In genomic region chr10:60685764-60686640, GRCm38 (mm10) we compare ENCODE assay signal across 8 mouse cellular contexts. TPM values are rescaled to one million over a fixed set of nuclear protein-coding genes. Genes with fewer than 3 reads are reported as not detected.
A peak's percentile ranks its signal among the peaks of the same experiment; 100 is the strongest.
DNase-seq lines count a peak whose midpoint lies in the region; ATAC-seq lines count a peak whose summit lies in the region.

No protein-coding gene starts in this region.

- peak overlapping the region; percentile 64 for H3K4me3 ChIP-seq in heart, embryonic 12.5 days
- H3K4me3 ChIP-seq in forebrain, embryonic 13.5 days = peak overlapping the region; percentile 58
- peak overlapping the region; percentile 45; the same call in 1 of the 2 replicates for H3K4me3 ChIP-seq in liver, embryonic 15.5 days (replicated peaks)

- H3K27me3 ChIP-seq in heart, embryonic 12.5 days (replicated peaks) = peaks cover 90% of the 10 kb centered on the region
- peaks cover 70% of the 10 kb centered on the region for H3K27me3 ChIP-seq in forebrain, embryonic 13.5 days
- H3K27me3 ChIP-seq in liver, embryonic 15.5 days = peaks cover 77% of the 10 kb centered on the region

- peak overlapping the region; percentile 99 for H3K4me2 ChIP-seq in heart, embryonic 12.5 days
- H3K4me2 ChIP-seq in forebrain, embryonic 13.5 days = peak overlapping the region; percentile 97
- H3K4me2 ChIP-seq in liver, embryonic 15.5 days = peak overlapping the region; percentile 66; the same call in 1 of the 2 replicates

- H3K27ac ChIP-seq in heart, embryonic 12.5 days (ENCODE audit: poor library complexity, severe bottlenecking) = no peak overlapping the region
- H3K27ac ChIP-seq in forebrain, embryonic 13.5 days = no peak overlapping the region
- H3K27ac ChIP-seq in liver, embryonic 15.5 days (replicated peaks) = no peak overlapping the region

- peaks cover 11% of the 10 kb centered on the region for H3K4me1 ChIP-seq in heart, embryonic 12.5 days (replicated peaks)
- H3K4me1 ChIP-seq in forebrain, embryonic 13.5 days = peaks cover 16% of the 10 kb centered on the region
- H3K4me1 ChIP-seq in liver, embryonic 15.5 days (replicated peaks) = 0 out of 2 replicates have a peak, but pooled peaks cover 10% of the 10 kb centered on the region

- DNase-seq in heart, adult 8-10 months (ENCODE audit: low spot score) = no peak
- DNase-seq in Muller cell, postnatal 12 days (ENCODE audit: inconsistent ontology term) = peak; percentile 72
- DNase-seq in urinary bladder, postnatal 25 days (ENCODE audit: low spot score) = no peak

- no peaks in the 10 kb centered on the region for H3K36me3 ChIP-seq in heart, embryonic 12.5 days
- H3K36me3 ChIP-seq in forebrain, embryonic 13.5 days (ENCODE audit: poor library complexity, severe bottlenecking) = no peaks in the 10 kb centered on the region
- H3K36me3 ChIP-seq in liver, embryonic 15.5 days (replicated peaks) = no peaks in the 10 kb centered on the region

- no peak for ATAC-seq in heart, embryonic 12.5 days (ENCODE audit: insufficient number of reproducible peaks, low FRiP score)
- no peak for ATAC-seq in forebrain, embryonic 13.5 days
- no peak for ATAC-seq in liver, embryonic 15.5 days (ENCODE audit: insufficient read depth)
- ATAC-seq in frontal cortex, adult (ENCODE audit: low TSS enrichment) = no peak
- no peak for ATAC-seq in megakaryocyte progenitor cell, adult 5-6 weeks (replicated peaks; ENCODE audit: poor library complexity)

- WGBS in heart, embryonic 12.5 days = 6% methylated on average over 50 of the region's 50 CpGs
- WGBS in forebrain, embryonic 13.5 days = 6% methylated on average over 49 of the region's 50 CpGs
- WGBS in liver, embryonic 15.5 days (ENCODE audit: insufficient replicate concordance) = 6% methylated on average over 50 of the region's 50 CpGs

- H3K9ac ChIP-seq in heart, embryonic 12.5 days = no peak overlapping the region
- peak overlapping the region; percentile 65; the same call in 1 of the 2 replicates for H3K9ac ChIP-seq in forebrain, embryonic 13.5 days
- no peak overlapping the region for H3K9ac ChIP-seq in liver, embryonic 15.5 days

- no peaks in the 10 kb centered on the region for H3K9me3 ChIP-seq in heart, embryonic 12.5 days (replicated peaks)
- no peaks in the 10 kb centered on the region for H3K9me3 ChIP-seq in forebrain, embryonic 13.5 days (replicated peaks)
- no peaks in the 10 kb centered on the region for H3K9me3 ChIP-seq in liver, embryonic 15.5 days (replicated peaks)

RNA-seq across cellular contexts. Expression of gene Cdh23, which starts 10.3 kb away (rescaled TPM):
- polyA plus RNA-seq in heart, embryonic 12.5 days (2016; fragmentation: Nextera tagmentation; extraction: Ambion mirVana) = 0.06 and 0.65 TPM in 2 replicates
- 1 to 10 TPM; 5.5 to 7.6 (median 5.6) TPM for total RNA-seq in heart, adult 8-10 months (2022)
- polyA plus RNA-seq in forebrain, embryonic 13.5 days (2015; fragmentation: Nextera tagmentation; extraction: Ambion mirVana) = 0.89 and 1.1 TPM in 2 replicates
- 0.25 and 0.45 TPM in 2 replicates for polyA plus RNA-seq in liver, embryonic 15.5 days (2015; fragmentation: Nextera tagmentation; extraction: Ambion mirVana)
- 0.07 and 0.22 TPM in 2 replicates for total RNA-seq in megakaryocyte progenitor cell, adult 5-6 weeks (2015)
- total RNA-seq in megakaryocyte progenitor cell, adult 5-6 weeks (2017) = 0.03 and 0.21 TPM in 2 replicates
